10 mouse cellular contexts compared by ENCODE assay signal in the genomic region with DNA sequence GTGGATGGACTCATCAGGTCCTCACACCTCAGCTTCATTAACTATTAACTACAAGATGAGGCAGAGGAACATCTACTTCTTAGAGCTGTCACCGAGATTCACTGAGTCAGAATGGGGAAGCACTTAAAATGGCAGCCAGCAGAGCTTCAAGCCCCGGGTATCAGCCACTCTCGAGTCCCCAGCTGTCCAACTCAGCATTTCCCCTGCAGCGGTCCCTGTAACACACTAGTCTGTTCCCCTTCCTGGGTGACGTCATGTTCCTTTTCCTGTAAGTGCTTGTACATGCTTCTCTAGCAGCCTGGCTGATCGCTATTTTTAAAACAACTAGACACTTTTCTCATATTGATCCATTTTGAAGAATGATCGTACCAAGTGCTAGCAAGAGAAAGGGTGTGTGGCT. TPM values are rescaled to one million over a fixed set of nuclear protein-coding genes. Genes with fewer than 3 reads are reported as not detected.
A peak's percentile ranks its signal among the peaks of the same experiment; 100 is the strongest.
DNase-seq lines count a peak whose midpoint lies in the region; ATAC-seq and TF ChIP-seq lines count a peak whose summit lies in the region.
"Had no signal": no experiment of that assay in that cellular context is flagged by ENCODE, and none has a peak within 500 bp of the region (broad histone marks: within the 10 kb centered on the region; RNA-seq: fewer than 3 reads in every experiment).

No protein-coding gene starts in this region.

- peak; percentile 31 for DNase-seq in adrenal gland, postnatal 10 days
- DNase-seq in adrenal gland, postnatal 4 days (ENCODE audit: low spot score in 2 of 2) = no peak
- DNase-seq in G1E (ENCODE audit: low spot score) = no peak
- peak; percentile 45 for DNase-seq in heart, postnatal 25 days (ENCODE audit: low spot score)
- DNase-seq in lung, postnatal 25 days (ENCODE audit: low spot score) = peak; percentile 86
- peak; percentile 78 for DNase-seq in thymus, postnatal 0 days (ENCODE audit: low spot score)
- DNase-seq in hindbrain, embryonic 10.5 days (ENCODE audit: low spot score) = no peak
- no peak for DNase-seq in urinary bladder, postnatal 25 days (ENCODE audit: low spot score)

- peaks cover 25% of the 10 kb centered on the region for H3K27me3 ChIP-seq in G1E (ENCODE audit: insufficient read depth, low read length)
- no peaks in the 10 kb centered on the region for H3K27me3 ChIP-seq in hindbrain, embryonic 10.5 days (ENCODE audit: insufficient read depth, poor library complexity, severe bottlenecking)

- no peak overlapping the region for H3K27ac ChIP-seq in hindbrain, embryonic 10.5 days

- peak; percentile 54 for ATAC-seq in G1E (ENCODE audit: extremely low read depth, insufficient number of reproducible peaks, low FRiP score, poor library complexity, severe bottlenecking)

- 87% methylated on average over 7 of the region's 7 CpGs for WGBS in hindbrain, embryonic 10.5 days

- no peaks in the 10 kb centered on the region for H3K36me3 ChIP-seq in G1E (replicated peaks)
- H3K36me3 ChIP-seq in hindbrain, embryonic 10.5 days = no peaks in the 10 kb centered on the region

- no peak overlapping the region for H3K4me3 ChIP-seq in G1E (ENCODE audit: low read depth, low read length)
- H3K4me3 ChIP-seq in hindbrain, embryonic 10.5 days = no peak overlapping the region
- H3K4me3 ChIP-seq: myocyte had no signal

- TF ChIP-seq CTCF in G1E (IDR thresholded peaks at IDR 0.05; ENCODE audit: low read depth, low read length) = no peak

- intact Hi-C loops in heart, postnatal 25 days (cut with DNase I) = no loop called here

- H3K9me3 ChIP-seq in G1E (replicated peaks) = no peaks in the 10 kb centered on the region
- no peaks in the 10 kb centered on the region for H3K9me3 ChIP-seq in hindbrain, embryonic 10.5 days

- H3K4me1 ChIP-seq in G1E (ENCODE audit: insufficient read depth, low read depth, low read length) = peaks cover 6% of the 10 kb centered on the region
- no peaks in the 10 kb centered on the region for H3K4me1 ChIP-seq in hindbrain, embryonic 10.5 days (replicated peaks)

RNA-seq across cellular contexts. Expression of a gene that starts 8.6 kb away (rescaled TPM):
- 100 to 1,000 TPM; 186 TPM for total RNA-seq in adrenal gland, postnatal 10 days (2021)
- total RNA-seq in adrenal gland, postnatal 4 days (2021) = 100 to 1,000 TPM; 198 to 205 TPM
- total RNA-seq in G1E (2014; fragmentation: Nextera tagmentation) = 876 and 934 TPM in 2 replicates
- 647 and 716 TPM in 2 replicates for total RNA-seq in G1E (2017)
- 746 and 964 TPM in 2 replicates for polyA plus RNA-seq in G1E (2012)
- 100 to 1,000 TPM; 134 to 140 TPM for total RNA-seq in heart, postnatal 25 days (2021)
- 648 and 659 TPM in 2 replicates for polyA plus RNA-seq in thymus, postnatal 0 days (2015; fragmentation: Nextera tagmentation; extraction: Ambion mirVana)
- 352 and 355 TPM in 2 replicates for polyA plus RNA-seq in hindbrain, embryonic 10.5 days (2016; fragmentation: Nextera tagmentation; extraction: Ambion mirVana)

RNA-seq across cellular contexts. Expression of a gene that starts 32.9 kb away (rescaled TPM):
- total RNA-seq in adrenal gland, postnatal 10 days (2021) = not detected
- not detected for total RNA-seq in adrenal gland, postnatal 4 days (2021)
- total RNA-seq in G1E (2014; fragmentation: Nextera tagmentation) = not detected in 2 replicates
- total RNA-seq in G1E (2017) = 0.23 and 0.71 TPM in 2 replicates
- polyA plus RNA-seq in G1E (2012) = not detected in 2 replicates
- not detected for total RNA-seq in heart, postnatal 25 days (2021)
- not detected in 2 replicates for polyA plus RNA-seq in thymus, postnatal 0 days (2015; fragmentation: Nextera tagmentation; extraction: Ambion mirVana)
- not detected in 2 replicates for polyA plus RNA-seq in hindbrain, embryonic 10.5 days (2016; fragmentation: Nextera tagmentation; extraction: Ambion mirVana)
- polyA plus RNA-seq: C2C12, myocyte had no signal

RNA-seq across cellular contexts. Expression of a gene that starts 51.0 kb away (rescaled TPM):
- total RNA-seq in adrenal gland, postnatal 10 days (2021) = under 1 TPM in 1 of 2 experiments, not detected in 1; 0.24 TPM
- under 1 TPM in 1 of 2 experiments, not detected in 1; 0.28 TPM for total RNA-seq in adrenal gland, postnatal 4 days (2021)
- total RNA-seq in G1E (2014; fragmentation: Nextera tagmentation) (not detected in 2 replicates), G1E (2017) (0.11 TPM in 1 of 2 replicates, not detected in the other)
- polyA plus RNA-seq in G1E (2012) = not detected in 2 replicates
- not detected for total RNA-seq in heart, postnatal 25 days (2021)
- 0.35 and 0.92 TPM in 2 replicates for polyA plus RNA-seq in thymus, postnatal 0 days (2015; fragmentation: Nextera tagmentation; extraction: Ambion mirVana)
- 0.15 and 0.24 TPM in 2 replicates for polyA plus RNA-seq in hindbrain, embryonic 10.5 days (2016; fragmentation: Nextera tagmentation; extraction: Ambion mirVana)
- polyA plus RNA-seq: C2C12 had no signal

RNA-seq across cellular contexts. Expression of a gene that starts 57.2 kb away (rescaled TPM):
- total RNA-seq in adrenal gland, postnatal 10 days (2021) = 100 to 1,000 TPM; 151 to 159 TPM
- total RNA-seq in adrenal gland, postnatal 4 days (2021) = 100 to 1,000 TPM; 175 to 177 TPM
- total RNA-seq in G1E (2014; fragmentation: Nextera tagmentation) = 54.8 and 63.5 TPM in 2 replicates
- 127 and 129 TPM in 2 replicates for total RNA-seq in G1E (2017)
- 250 and 265 TPM in 2 replicates for polyA plus RNA-seq in G1E (2012)
- 10 to 100 TPM; 87.5 to 94.8 TPM for total RNA-seq in heart, postnatal 25 days (2021)
- 195 and 200 TPM in 2 replicates for polyA plus RNA-seq in thymus, postnatal 0 days (2015; fragmentation: Nextera tagmentation; extraction: Ambion mirVana)
- 238 and 248 TPM in 2 replicates for polyA plus RNA-seq in hindbrain, embryonic 10.5 days (2016; fragmentation: Nextera tagmentation; extraction: Ambion mirVana)

RNA-seq across cellular contexts. Expression of a gene that starts 57.4 kb away (rescaled TPM):
- total RNA-seq in adrenal gland, postnatal 10 days (2021) = 100 to 1,000 TPM; 116 to 139 TPM
- total RNA-seq in adrenal gland, postnatal 4 days (2021) = 10 to 100 TPM; 72.1 to 72.4 TPM
- total RNA-seq in G1E (2014; fragmentation: Nextera tagmentation) (27.7 and 58.4 TPM in 2 replicates), G1E (2017) (30.5 and 37.9 TPM in 2 replicates)
- polyA plus RNA-seq in G1E (2012) = 186 and 219 TPM in 2 replicates
- 100 to 1,000 TPM; 160 to 161 TPM for total RNA-seq in heart, postnatal 25 days (2021)
- 84.9 and 93.3 TPM in 2 replicates for polyA plus RNA-seq in thymus, postnatal 0 days (2015; fragmentation: Nextera tagmentation; extraction: Ambion mirVana)
- 111 and 120 TPM in 2 replicates for polyA plus RNA-seq in hindbrain, embryonic 10.5 days (2016; fragmentation: Nextera tagmentation; extraction: Ambion mirVana)

Comparison
In these comparisons a context has a peak if more than half of its experiments do, and no peak if none do; other contexts are left out.
1. DNase-seq: peak in adrenal gland, postnatal 10 days (single experiment), heart, postnatal 25 days (single experiment), lung, postnatal 25 days (single experiment) and thymus, postnatal 0 days (single experiment); none in adrenal gland, postnatal 4 days (0 of 2), G1E (single experiment), hindbrain, embryonic 10.5 days (single experiment) and urinary bladder, postnatal 25 days (single experiment).